Mouse (Mus musculus): ENCODE results near the gene Lcor. TPM values are rescaled to one million over a fixed set of nuclear protein-coding genes. Genes with fewer than 3 reads are reported as not detected.

Lcor gene
- 31.3 and 34.1 TPM in 2 replicates for polyA plus RNA-seq (2014; fragmentation: Nextera tagmentation; extraction: Ambion mirVana)

- peak; percentile 98 for DNase-seq (ENCODE audit: low spot score, missing footprints)
- ATAC-seq (ENCODE audit: low FRiP score): peak; percentile 89
These were observed at the start of gene Lcor for GRCm38 (mm10) chr19:41482190-41482908. Gene Lcor, plus strand, starts transcription at chr19:41482637.

DNA sequence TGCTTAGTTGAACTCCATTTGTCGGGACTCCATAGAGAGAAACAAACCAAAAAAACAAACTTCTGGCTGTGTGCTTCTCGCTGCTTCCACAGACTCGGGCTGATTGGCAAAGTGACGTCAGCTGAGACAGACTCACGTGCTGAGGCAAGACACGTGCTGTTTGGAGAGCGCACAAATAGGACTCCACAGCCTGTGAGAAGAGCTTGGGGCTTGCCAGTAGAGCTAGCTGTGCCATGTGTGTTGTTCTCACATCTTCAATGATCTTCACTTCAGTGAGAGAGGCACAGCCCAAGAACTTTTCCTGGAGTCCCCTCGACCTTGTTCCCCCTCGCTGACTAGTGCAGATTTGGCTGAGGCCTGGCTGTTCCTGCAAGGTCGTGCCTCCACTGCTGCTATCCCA is 47.1 kb upstream of the Lcor start:
- H3K27ac ChIP-seq (ENCODE audit: low read depth, low read length): no peak overlapping the region
- ATAC-seq (ENCODE audit: low FRiP score) (no peak), DNase-seq (ENCODE audit: low spot score, missing footprints) (peak; percentile 59)
- H3K4me2 ChIP-seq: no peak overlapping the region
- H3K4me1 ChIP-seq (ENCODE audit: control insufficient read depth, insufficient read depth, low read length): no peaks in the 10 kb centered on the region
- H3K9me3 ChIP-seq (ENCODE audit: control insufficient read depth, low read length): no peaks in the 10 kb centered on the region
- H3K36me3 ChIP-seq (ENCODE audit: control insufficient read depth, insufficient read depth, low read length): no peaks in the 10 kb centered on the region
- H3K27me3 ChIP-seq (ENCODE audit: control insufficient read depth, insufficient read depth, low read length): no peaks in the 10 kb centered on the region
- 88% methylated on average over 10 of the region's 10 CpGs for WGBS
- no peak overlapping the region for H3K4me3 ChIP-seq (ENCODE audit: low read depth, low read length)
- no peak overlapping the region for H3K9ac ChIP-seq (ENCODE audit: low read length)

More at GRCm38 (mm10) chr19:41482190-41482908, at the start of gene Lcor:
- Histone ChIP-seq H3K36me3 (ENCODE audit: control insufficient read depth, insufficient read depth, low read length) (no peaks in the 10 kb centered on the region), H3K9ac (ENCODE audit: low read length) (peak within 1 kb of the TSS; percentile 97), H3K9me3 (ENCODE audit: control insufficient read depth, low read length) (no peaks in the 10 kb centered on the region), H3K4me3 (ENCODE audit: low read depth, low read length) (peak within 1 kb of the TSS; percentile 91), H3K4me2 (peak within 1 kb of the TSS; percentile 74), H3K4me1 (ENCODE audit: control insufficient read depth, insufficient read depth, low read length) (peaks cover 11% of the 10 kb centered on the region; the same call in 1 of the 2 replicates), H3K27ac (ENCODE audit: low read depth, low read length) (peak within 1 kb of the TSS; percentile 99), H3K27me3 (ENCODE audit: control insufficient read depth, insufficient read depth, low read length) (no peaks in the 10 kb centered on the region)
- under 1% methylated on average over 59 of the region's 92 CpGs for WGBS

- DNase-seq (ENCODE audit: low spot score, missing footprints) (peak; percentile 35), ATAC-seq (ENCODE audit: low FRiP score) (no peak)
- Histone ChIP-seq H3K27ac (ENCODE audit: low read depth, low read length) (no peak overlapping the region), H3K4me1 (ENCODE audit: control insufficient read depth, insufficient read depth, low read length) (no peaks in the 10 kb centered on the region; the same call in 1 of the 2 replicates), H3K9me3 (ENCODE audit: control insufficient read depth, low read length) (no peaks in the 10 kb centered on the region), H3K27me3 (ENCODE audit: control insufficient read depth, insufficient read depth, low read length) (peaks cover 4% of the 10 kb centered on the region; the same call in 1 of the 2 replicates), H3K9ac (ENCODE audit: low read length) (no peak overlapping the region), H3K4me3 (ENCODE audit: low read depth, low read length) (no peak overlapping the region), H3K36me3 (ENCODE audit: control insufficient read depth, insufficient read depth, low read length) (no peaks in the 10 kb centered on the region), H3K4me2 (no peak overlapping the region)
- WGBS: 88% methylated on average over 9 of the region's 9 CpGs
These were observed 46.0 kb upstream of the Lcor start for GRCm38 (mm10) chr19:41436461-41436860.

DNA sequence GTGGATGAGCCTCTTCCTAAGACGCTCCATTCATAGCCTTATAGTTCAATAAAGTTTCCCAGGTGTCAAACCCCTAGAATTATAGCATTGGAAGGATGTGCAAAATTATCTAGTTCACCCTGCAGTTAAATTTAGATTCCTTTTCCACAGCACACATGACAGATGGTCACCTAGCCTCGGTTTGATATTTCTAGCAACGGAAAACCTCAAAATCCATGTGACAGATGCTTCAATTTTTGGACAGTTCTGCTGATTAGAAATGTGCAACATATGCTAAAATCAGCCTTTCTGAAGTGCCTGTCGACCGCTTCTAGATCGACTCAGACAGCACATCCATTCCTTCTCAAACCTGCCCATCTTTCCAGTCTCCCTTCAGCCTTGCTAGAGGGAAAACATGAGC is 43.5 kb upstream of the Lcor start:
- Histone ChIP-seq H3K27ac (ENCODE audit: low read depth, low read length) (no peak overlapping the region), H3K4me3 (ENCODE audit: low read depth, low read length) (no peak overlapping the region), H3K27me3 (ENCODE audit: control insufficient read depth, insufficient read depth, low read length) (peaks cover 6% of the 10 kb centered on the region; the same call in 1 of the 2 replicates), H3K4me2 (no peak overlapping the region), H3K9ac (ENCODE audit: low read length) (no peak overlapping the region), H3K9me3 (ENCODE audit: control insufficient read depth, low read length) (no peaks in the 10 kb centered on the region), H3K36me3 (ENCODE audit: control insufficient read depth, insufficient read depth, low read length) (no peaks in the 10 kb centered on the region), H3K4me1 (ENCODE audit: control insufficient read depth, insufficient read depth, low read length) (peaks cover 2% of the 10 kb centered on the region; the same call in 1 of the 2 replicates)
- 89% methylated on average over 6 of the region's 6 CpGs for WGBS
- DNase-seq (ENCODE audit: low spot score, missing footprints) (peak; percentile 57), ATAC-seq (ENCODE audit: low FRiP score) (no peak)

- Histone ChIP-seq H3K9me3 (ENCODE audit: control insufficient read depth, low read length) (no peaks in the 10 kb centered on the region), H3K36me3 (ENCODE audit: control insufficient read depth, insufficient read depth, low read length) (no peaks in the 10 kb centered on the region), H3K4me2 (no peak overlapping the region), H3K27me3 (ENCODE audit: control insufficient read depth, insufficient read depth, low read length) (peaks cover 6% of the 10 kb centered on the region; the same call in 1 of the 2 replicates), H3K4me3 (ENCODE audit: low read depth, low read length) (no peak overlapping the region), H3K9ac (ENCODE audit: low read length) (no peak overlapping the region), H3K27ac (ENCODE audit: low read depth, low read length) (no peak overlapping the region), H3K4me1 (ENCODE audit: control insufficient read depth, insufficient read depth, low read length) (peaks cover 2% of the 10 kb centered on the region; the same call in 1 of the 2 replicates)
- 7% methylated on average over 3 of the region's 3 CpGs for WGBS
- ATAC-seq (ENCODE audit: low FRiP score) (no peak), DNase-seq (ENCODE audit: low spot score, missing footprints) (peak; percentile 85)
These were observed 41.0 kb upstream of the Lcor start for GRCm38 (mm10) chr19:41441446-41441845.

GRCm38 (mm10) chr19:41441911-41442607 is 40.4 kb upstream of the Lcor start:
- Histone ChIP-seq H3K4me2 (no peak overlapping the region; the same call in 1 of the 2 replicates), H3K27ac (ENCODE audit: low read depth, low read length) (no peak overlapping the region), H3K36me3 (ENCODE audit: control insufficient read depth, insufficient read depth, low read length) (no peaks in the 10 kb centered on the region), H3K4me1 (ENCODE audit: control insufficient read depth, insufficient read depth, low read length) (peaks cover 2% of the 10 kb centered on the region; the same call in 1 of the 2 replicates), H3K9ac (ENCODE audit: low read length) (no peak overlapping the region), H3K27me3 (ENCODE audit: control insufficient read depth, insufficient read depth, low read length) (peaks cover 6% of the 10 kb centered on the region; the same call in 1 of the 2 replicates), H3K4me3 (ENCODE audit: low read depth, low read length) (no peak overlapping the region), H3K9me3 (ENCODE audit: control insufficient read depth, low read length) (no peaks in the 10 kb centered on the region)
- 22% methylated on average over 20 of the region's 20 CpGs for WGBS
- DNase-seq (ENCODE audit: low spot score, missing footprints) (peak; percentile 89), ATAC-seq (ENCODE audit: low FRiP score) (no peak)

- DNase-seq (ENCODE audit: low spot score, missing footprints): peak; percentile 92
- no peaks in the 10 kb centered on the region for H3K9me3 ChIP-seq (ENCODE audit: control insufficient read depth, low read length)
- H3K36me3 ChIP-seq (ENCODE audit: control insufficient read depth, insufficient read depth, low read length): no peaks in the 10 kb centered on the region
- H3K27ac ChIP-seq (ENCODE audit: low read depth, low read length): no peak overlapping the region
- H3K4me2 ChIP-seq: no peak overlapping the region; the same call in 1 of the 2 replicates
- H3K9ac ChIP-seq (ENCODE audit: low read length): no peak overlapping the region
- 21% methylated on average over 6 of the region's 6 CpGs for WGBS
- no peak overlapping the region for H3K4me3 ChIP-seq (ENCODE audit: low read depth, low read length)
- H3K4me1 ChIP-seq (ENCODE audit: control insufficient read depth, insufficient read depth, low read length): peaks cover 2% of the 10 kb centered on the region; the same call in 1 of the 2 replicates
- peaks cover 6% of the 10 kb centered on the region; the same call in 1 of the 2 replicates for H3K27me3 ChIP-seq (ENCODE audit: control insufficient read depth, insufficient read depth, low read length)
- no peak for ATAC-seq (ENCODE audit: low FRiP score)
These were observed 39.8 kb upstream of the Lcor start for GRCm38 (mm10) chr19:41442608-41442969.

DNA sequence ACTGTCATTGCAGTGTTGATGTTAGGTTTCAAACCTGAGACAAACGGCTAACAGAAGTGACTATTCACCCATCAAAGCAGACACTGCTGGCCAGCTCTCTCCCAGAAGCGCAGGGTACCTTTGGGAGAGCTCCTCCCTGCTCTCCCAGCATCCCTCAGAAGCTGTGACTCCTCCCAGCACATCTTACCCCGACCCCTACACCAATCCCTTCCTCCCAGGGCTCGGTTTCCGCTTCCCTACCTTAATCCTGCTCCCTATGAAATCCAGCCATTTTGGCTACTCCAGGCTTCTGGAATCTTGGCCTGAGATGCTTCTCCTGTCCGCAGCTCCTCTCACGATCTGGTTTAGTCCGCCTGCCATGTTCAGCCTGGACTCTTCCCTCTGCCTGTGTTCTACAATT is 37.9 kb upstream of the Lcor start:
- peaks cover 2% of the 10 kb centered on the region; the same call in 1 of the 2 replicates for H3K4me1 ChIP-seq (ENCODE audit: control insufficient read depth, insufficient read depth, low read length)
- peaks cover 6% of the 10 kb centered on the region; the same call in 1 of the 2 replicates for H3K27me3 ChIP-seq (ENCODE audit: control insufficient read depth, insufficient read depth, low read length)
- no peak overlapping the region for H3K27ac ChIP-seq (ENCODE audit: low read depth, low read length)
- H3K9ac ChIP-seq (ENCODE audit: low read length): no peak overlapping the region
- H3K4me2 ChIP-seq: no peak overlapping the region
- no peaks in the 10 kb centered on the region for H3K36me3 ChIP-seq (ENCODE audit: control insufficient read depth, insufficient read depth, low read length)
- peak; percentile 41 for DNase-seq (ENCODE audit: low spot score, missing footprints)
- no peaks in the 10 kb centered on the region for H3K9me3 ChIP-seq (ENCODE audit: control insufficient read depth, low read length)
- WGBS: 77% methylated on average over 8 of the region's 8 CpGs
- ATAC-seq (ENCODE audit: low FRiP score): no peak
- no peak overlapping the region for H3K4me3 ChIP-seq (ENCODE audit: low read depth, low read length)

Data from midbrain, embryonic 11.5 days (tissue).